Mouse (Mus musculus) c-Kit-positive CD71-negative TER-119-negative erythroid progenitor cells, embryonic 14.5 days (primary cell): Measurements from ENCODE around the gene Bloc1s1.

Experiments
- DNase-seq: peaks from one replicate; pipeline ENCODE4 v3.0.0-alpha.2; 2013; ENCODE audit warnings: low read depth

Bloc1s1 gene

DNA sequence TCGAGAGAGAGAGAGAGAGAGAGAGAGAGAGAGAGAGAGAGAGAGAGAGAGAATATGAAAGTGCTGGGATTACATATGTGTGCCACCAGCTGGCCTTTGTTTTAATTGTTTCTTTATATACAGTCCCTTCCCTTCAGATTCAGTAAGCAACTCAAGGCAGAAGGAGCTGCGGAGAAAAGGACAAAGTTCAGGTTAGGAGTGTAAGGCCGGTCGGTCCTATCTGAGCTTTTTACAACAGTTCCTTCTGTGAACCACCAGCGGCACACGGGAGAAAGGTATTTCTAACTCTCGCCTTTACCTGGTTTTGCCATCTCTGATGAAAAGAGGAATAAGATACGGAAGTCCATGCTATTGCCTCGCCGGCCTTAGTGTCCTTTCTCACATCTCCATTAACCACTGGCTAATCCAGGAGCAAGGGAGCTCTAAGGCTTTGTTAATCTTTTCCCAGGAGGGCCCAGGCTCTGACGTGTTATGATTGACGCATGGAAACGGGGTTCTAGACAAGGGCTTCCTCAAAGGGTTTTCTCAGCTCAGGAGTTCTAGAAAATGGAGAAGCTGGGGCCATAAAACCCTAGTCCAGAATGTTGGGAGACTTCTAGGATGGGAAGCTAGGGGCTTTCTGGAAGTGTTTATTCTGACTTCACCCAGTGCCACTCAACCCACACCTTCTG lies 14.9 kb downstream of the Bloc1s1 start:
- DNase-seq, result no peak

DNA sequence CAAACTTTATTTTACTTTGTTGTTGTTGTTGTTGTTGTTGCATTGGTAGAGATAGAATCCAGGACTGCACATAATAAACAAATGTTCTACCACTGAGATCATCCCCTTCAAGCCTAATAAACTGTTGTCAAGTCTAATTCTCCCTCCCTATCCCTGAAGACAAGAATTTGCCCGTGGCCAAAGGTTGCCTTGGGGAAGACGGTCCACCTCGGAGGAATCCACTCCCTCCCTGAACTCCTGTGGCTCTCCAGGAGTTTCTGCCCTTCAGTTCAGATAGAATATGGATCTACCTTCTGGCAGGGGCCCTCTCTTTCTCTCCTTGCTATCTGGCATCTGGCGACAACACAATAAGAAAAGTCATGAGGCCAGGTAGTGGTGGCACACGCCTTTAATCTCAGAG lies 19.0 kb downstream of the Bloc1s1 start:
- no peak for DNase-seq

DNA sequence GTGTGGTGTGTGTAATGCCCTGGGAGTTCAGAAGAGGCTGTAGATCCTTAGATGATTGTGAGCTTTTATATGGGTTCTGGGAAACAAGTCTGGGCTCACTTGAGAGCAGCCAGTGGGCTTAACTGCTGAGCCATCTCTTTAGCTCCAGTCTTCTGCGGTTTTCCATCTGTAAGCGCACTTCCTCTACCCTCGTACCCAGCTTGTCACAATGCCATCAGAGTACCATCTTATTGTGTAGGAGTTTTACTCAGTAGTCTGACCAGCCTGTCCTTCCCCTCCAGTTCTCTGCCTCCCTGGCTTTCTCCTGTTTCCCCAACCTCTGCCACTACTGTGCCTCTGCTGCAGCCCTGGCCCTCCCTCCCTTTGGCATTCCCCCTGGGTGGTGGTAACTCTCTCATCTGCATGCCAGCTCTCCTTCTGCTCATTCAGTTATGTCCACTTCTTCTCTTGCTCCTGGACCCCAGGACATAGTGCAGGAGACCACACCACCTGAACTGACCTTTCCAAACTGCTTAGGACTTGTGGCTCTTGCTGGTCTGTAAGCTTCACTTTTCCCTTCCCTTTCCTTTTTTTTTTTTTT lies 21.3 kb downstream of the Bloc1s1 start:
- no peak for DNase-seq

DNA sequence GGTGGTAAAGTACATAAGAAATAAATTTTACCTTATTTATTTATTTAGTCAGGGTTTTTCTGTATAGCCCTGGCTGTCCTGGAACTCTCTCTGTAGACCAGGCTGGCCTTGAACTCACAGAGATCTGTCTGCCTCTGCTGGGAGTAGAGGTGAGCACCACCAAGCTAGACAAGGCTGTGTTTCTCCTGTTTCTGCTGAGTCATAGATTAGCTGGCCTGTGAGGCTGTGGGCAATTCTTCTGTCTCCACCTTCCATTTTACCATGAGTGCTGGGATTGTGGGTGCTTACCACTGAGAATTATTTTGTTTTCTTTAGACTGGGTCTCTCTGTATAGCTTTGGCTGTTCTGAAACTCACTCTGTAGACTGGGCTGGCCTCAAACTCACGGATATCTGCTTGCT lies 22.4 kb downstream of the Bloc1s1 start:
- no peak for DNase-seq

DNA sequence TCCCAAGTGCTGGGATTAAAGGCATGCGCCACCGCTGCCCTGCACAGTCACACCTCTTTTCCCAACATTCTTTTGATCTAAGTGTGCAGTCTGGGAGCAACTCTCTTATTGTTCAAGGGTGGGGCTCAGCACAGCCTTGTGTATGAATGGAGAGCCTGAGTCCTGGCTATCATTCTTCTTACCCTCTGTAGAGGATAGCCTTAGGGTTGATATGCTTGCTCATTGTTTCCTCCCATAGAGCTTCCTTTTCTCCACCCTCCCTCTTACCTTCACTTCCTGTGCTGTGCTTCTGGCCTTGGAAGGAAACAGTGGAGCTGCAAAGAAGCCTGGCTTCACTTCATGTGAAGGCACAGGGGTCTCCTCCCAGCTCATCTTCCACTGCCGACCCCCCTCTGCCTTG lies 23.1 kb downstream of the Bloc1s1 start, which contains the start of gene Cd63:
Gene Cd63 (plus strand): TSS at position 292 of the 400 bp plus-strand sequence.
- no peak for DNase-seq

DNA sequence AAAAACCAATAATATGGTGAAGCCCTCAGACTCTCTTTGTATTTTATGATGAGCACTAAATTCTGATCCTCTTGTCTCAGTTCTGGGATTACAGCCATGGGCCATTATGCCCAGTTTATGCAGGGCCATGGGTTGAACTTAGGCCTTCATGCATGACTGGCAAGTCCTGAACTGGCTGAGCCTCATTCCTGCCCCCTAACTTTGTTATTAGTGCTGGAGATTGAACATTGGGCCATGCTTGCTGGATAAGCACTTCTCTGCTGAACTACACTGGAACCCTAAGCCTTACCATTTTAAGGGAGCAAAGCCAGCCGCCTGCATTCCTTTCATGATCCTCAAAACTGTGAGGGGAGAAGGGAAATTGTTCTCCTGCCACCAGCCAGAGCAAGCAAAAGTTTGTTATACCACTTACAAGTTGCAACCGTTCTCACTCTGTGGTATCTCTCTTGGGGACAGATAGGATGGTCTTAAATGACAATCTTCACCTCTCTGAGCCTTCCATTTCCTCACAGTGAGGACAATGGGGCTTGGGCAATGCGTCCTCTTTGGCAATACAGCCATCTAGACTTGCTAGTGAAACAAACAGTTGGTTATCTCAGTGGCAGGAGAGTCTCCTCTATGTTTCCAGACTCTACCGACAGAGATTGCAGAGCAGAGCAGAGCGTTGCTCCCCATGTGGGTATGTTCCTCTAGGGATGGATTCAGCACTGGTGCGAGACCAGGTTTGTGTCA lies 23.9 kb downstream of the Bloc1s1 start:
- no peak for DNase-seq

DNA sequence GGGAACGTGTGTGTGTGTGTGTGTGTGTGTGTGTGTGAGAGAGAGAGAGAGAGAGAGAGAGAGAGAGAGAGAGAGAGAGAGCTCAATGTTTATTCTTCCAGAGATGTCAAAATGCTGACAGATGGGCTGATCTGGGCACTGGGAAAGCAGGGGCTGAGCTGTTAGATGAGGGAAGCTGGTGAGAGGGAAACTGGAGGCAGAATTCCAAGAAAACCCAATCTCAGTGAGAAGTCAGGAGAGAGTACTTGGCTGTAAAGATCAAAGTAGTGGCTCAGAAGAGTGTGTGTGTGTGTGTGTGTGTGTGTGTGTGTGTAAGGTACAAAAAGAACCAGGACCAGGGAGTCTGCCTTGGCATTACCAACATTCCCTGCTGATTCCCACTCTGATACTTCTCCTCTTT lies 26.3 kb downstream of the Bloc1s1 start:
- no peak for DNase-seq

DNA sequence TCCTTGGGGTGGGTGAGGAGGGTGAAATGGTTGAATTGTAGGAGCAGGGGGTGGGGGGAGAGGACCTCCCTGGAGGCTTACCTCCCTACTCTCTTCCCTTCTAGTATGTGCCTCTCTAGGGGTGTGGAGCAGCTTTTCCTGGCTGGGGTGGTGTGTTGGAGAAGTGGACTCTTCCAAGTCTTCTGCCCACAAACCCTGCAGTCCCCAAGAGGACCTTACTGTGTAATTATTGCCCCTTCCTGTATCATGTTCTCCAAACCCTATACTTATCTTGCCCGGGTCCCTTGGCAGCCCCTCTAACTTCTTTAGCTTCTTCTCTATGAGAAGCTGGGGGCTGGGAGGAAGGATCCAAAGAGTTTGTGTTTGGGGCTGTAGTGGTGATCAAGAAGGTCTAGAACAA lies 27.0 kb downstream of the Bloc1s1 start:
- no peak for DNase-seq

DNA sequence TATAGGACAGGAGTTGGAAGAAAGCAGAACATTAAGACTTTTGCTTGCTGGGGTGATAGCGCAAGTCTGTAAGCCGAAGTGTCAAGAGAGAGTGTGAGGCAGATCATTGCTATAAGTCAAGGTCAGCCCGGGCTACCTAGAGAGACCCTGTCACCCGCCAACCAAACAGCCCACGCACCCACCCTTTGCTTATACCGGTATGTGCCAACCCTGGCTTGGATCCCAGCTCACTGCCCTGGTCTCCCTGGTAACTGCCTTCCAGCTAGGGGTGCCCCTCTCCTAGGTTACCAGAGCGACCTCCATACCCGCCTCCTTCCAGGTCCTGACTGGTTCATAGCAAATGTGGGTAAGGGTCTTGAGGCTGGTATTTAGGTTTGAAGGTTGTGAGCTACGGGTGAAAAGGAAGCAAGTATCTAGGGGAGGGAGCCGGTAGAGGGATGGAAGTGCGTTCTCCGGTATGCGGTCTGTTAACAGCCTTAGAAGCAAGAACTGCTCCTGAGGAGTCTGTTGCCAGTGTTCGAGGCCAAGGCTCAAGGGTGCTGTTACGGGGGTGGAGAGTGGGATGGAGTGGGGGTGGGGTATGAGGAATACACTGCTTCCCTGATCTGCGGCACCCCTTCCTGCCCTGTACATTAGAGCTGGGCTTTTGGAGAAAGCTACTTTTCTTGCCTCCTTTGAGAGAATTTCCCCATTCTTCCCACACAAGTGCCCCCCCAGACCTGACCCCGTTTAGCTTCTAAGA lies 27.7 kb downstream of the Bloc1s1 start:
- DNase-seq, result no peak

DNA sequence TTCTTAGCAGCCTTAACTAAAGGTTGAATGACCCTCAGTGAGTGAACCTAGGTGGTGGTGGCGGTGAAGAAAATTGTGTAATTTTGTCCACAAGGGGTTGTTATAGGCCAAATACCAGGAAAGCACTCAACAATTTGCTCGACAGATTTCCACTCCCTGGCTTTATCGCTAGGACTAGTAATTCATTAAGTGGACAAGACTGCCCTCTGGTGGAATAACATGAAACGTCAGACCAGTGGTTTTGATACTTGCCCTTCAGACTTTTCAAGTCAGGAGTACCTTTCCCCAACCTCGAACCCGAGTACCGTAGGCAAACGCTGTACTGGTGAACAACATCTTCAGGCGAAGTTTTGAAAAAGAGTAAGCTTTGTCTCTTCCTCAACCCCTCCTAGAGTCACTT lies 28.4 kb downstream of the Bloc1s1 start:
- DNase-seq, result peak; percentile 91

DNA sequence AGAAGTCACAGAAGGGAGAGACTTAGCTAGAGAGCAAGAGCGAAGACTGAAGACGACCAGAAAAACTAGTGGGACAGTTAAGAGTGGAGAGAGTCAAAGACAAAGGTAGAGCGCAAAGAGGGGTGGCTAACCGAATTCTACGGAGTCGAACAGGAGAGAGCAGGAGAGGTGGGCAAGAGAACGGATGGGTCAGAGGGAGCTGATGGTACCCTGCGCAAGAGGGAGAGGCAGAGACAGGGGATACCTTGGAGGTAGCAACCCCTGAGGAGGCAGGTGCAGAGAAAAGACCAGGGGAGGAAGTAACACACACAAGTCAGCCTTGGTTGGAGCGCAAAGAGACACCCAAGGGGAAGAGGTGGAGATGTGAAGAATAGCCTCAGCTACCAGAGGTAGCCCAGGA lies 31.6 kb downstream of the Bloc1s1 start:
- no peak for DNase-seq

DNA sequence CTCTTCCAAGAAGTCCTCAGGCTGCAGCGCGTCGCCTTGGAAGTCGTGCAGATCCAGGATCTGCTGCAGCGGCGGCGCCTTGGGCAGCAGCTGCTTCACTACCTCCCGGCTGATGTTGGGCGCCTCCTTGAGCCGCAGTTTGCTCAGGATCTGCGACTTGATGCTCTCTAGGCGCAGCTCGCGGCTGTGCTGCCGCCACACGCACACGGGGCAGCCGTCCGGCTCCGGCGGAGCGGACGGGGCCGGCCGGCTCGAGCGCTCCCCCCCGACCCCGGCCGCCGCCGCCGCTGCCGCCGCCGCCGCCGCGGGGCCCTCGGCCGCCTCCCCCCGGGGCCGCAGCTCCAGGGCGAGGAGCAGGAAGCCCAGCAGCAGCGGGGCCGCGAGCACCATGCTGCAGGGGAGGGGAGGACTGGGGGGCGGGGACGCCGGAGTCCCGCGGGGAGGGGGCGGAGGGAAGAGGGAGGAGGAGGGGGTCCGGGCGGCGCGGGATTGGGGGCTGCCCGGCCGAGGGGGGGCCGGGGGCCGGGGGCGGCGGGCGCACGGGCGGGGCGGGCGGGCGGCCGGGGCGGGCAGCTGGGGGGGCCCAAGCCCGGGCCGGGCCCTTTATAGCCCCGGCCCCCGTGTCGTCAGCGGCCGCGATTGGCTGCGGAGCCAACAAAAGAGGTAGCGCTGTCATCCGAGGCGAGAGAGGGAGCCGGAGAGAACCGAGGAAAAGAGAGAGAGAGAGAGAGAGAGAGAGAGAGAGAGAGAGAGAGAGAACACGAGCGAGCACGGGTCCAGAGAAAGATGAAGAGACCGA lies 32.3 kb downstream of the Bloc1s1 start, which contains the start of gene Gdf11:
Gene Gdf11 (minus strand): TSS at position 423 of the 799 bp plus-strand sequence.
- no peak for DNase-seq

DNA sequence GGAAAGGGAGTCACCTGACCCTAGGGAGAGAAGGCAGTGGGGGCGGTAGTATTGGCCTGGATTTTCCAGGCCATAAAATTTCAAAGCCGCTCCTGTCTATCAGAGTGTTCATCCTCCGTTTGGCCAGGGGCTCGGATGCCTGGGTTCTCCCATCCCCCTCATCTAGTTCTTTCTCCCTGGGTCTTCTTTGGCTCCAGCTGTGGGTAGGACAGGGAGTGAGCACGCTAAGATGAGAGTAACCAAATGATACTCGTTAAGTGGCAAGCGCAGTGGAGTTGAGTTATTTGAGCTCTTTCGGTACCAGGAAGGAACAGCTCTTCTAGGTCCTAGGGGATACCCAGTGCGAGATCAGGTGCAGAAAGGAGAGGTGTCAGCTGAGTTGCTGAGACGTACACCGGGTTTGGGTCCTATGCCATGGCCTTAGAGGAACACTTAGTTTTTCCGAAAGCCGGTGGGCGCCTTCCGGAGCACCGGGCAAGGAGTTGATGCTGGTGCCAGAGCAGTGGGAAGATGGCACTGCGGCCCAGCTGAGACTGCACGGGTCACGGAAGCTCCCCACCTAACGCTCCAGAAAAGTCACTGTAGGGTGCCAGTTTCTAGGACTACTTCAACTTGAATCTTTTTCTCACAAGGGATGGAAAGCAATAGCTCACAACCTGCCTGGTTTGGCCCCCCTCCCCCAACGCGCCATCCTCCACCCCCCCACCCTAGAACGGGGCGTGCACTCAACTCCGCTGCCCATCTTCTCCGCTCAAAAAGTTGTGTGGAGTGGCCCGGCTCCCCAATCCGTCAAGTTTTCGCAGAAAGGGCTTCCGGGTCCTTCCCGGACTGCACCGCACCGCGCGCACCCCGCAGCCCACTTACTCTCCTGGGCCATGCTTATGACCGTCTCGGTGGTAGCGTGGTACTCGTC lies 33.2 kb downstream of the Bloc1s1 start:
- DNase-seq, result no peak

DNA sequence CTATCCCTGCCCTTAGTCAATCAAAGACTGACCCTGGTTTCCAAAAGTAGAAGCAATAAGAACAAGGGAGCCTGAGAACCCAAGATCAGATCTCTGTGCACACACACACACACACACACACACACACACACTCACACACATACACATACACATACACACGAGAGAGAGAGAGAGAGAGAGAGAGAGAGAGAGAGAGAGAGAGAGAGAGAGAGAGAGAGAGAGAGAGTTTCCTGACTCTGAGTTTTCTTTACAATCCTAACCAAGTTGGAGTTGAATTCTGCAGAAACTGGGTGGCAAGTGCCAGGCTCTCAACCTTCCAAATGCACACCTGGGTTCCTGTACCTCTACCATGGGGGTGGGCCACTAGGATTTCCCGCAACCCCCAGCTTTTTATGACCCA lies 34.0 kb downstream of the Bloc1s1 start:
- no peak for DNase-seq

DNA sequence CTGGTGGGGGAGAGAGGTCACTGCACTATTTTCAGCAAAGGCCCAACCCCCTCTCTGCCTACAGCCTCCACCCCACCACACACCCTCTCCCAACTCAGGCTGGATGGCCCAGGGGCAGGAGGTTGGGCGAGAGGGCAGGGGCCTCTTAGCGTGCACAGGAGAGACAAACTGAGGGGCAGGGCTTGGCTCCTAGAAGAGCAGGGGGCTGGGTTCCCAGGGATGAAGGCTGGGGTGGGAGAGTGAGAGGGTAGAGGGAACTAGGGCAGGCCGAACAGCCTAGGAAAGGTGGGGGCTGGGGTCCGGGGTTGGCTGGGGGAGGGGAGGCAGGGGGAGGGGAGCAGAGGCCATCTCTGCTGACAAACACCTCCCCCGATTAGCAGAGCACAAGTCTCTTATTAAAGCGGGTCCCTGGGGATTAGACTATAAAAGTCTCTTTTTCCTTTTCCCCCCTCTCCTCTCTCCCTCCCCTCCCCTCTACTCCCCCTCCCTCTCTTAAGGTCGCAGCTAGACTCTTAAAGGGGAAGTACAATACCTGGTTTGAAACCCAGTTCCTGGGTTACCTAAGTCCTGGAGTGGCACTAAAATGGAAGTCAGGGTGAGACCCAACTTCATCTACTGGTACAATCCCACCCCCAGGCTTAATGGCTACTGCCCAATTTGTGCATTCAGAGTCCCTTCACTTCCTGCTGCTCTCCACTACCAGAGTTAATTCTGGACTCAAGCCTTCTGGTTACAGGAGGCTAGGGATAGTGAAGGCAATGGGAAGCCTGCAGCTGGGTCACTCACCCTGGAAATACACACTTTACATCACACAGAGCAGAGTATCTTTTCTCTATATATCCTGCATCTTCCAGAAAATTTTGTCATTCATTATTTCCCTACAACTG lies 34.7 kb downstream of the Bloc1s1 start:
- no peak for DNase-seq

DNA sequence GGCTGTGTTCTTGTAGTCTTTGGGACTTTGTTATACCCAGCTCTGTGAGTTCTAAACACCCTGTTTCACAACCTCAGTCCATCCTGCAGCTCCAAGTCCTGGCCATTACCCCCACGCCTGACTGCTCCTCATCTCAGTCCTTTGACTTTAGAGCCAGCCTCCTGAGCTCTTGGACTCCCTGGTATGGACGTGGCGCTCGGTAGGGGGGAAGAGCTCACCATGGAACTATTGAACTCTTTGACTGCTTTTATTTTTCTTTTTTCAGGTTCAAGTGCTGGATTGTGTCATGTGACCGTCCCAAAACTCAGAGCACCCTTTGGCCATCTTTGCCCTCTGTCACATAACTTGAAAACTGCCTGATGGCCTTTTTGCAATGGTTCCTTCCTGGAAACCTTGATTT lies 41.8 kb downstream of the Bloc1s1 start:
- no peak for DNase-seq

DNA sequence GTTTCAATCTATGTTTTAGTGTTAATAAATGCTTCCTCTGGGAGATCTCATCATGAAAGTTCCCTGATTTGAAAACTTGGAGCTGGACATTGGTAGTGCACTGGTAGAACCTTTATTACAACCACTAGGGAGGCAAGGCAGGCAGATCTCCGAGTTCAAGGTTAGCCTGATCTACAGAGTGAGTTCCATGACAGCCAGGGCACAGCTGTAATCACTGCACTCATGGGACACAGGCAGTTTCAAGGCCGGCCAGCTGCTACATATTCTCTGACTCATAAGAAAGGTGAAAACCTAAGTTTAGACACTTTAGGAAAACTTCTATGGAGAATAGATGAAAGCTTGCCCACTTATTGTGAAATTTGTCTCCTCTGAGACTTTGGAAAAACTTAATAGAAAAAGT lies 45.0 kb downstream of the Bloc1s1 start:
- no peak for DNase-seq

DNA sequence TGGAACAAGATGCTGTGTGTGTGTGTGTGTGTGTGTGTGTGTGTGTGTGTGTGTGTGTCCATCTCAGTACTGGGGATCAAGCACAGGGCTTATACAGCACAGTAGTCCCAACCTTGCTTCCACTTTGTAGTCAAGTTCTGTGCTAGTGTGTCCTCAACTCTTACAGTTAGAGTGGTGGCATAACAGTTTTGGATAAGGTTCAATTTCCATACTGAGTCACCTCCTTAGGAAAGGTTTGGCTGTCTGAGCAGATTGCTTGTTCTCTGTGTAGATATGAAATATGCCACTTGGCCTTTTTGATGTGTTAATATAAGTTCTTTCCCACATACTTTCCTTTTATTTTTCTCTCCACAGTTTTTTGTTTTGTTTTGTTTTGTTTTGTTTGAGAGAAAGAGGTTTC lies 45.5 kb downstream of the Bloc1s1 start:
- no peak for DNase-seq

DNA sequence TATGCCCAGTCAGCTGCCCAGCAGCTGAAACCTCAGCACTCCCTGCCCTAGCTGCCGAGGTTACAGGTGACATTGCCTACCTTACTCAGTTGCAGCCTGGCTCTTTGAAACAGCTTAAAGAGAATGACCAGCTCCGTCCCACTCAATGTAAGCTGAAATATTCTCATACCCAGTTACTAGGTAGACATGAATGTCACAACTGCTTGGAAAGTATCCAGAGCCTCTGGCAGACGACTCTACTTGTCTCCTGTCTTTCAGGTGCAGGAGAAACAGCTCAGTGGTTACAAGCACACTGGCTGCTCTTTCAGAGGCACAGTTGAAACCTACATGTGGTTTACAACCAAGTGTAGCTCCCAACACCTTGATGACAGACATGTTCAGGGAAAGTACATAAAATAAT lies 53.5 kb downstream of the Bloc1s1 start:
- DNase-seq, result no peak
